Mouse (Mus musculus) left cerebral cortex, adult 2 months (tissue): ENCODE data around the gene Ubash3b. TPM values are rescaled to one million over a fixed set of nuclear protein-coding genes. Genes with fewer than 3 reads are reported as not detected.

Source experiments
- DNase-seq, 2 experiments: peaks; one replicate each; pipeline ENCODE4 v3.0.0; 2021 to 2022; ENCODE audit warnings: low spot score in 2 of 2, mixed read lengths in 1 of 2; ENCODE audit errors: extremely low spot score in 1 of 2
- H3K27ac ChIP-seq: fragments of 200-600 bp; 2 replicates; pipeline ENCODE4 v1.8.1; 2022
- H3K4me3 ChIP-seq: fragments of 200-600 bp; 2 replicates; pipeline ENCODE4 v1.8.1; 2022
- CTCF ChIP-seq: fragments of 200-600 bp; IDR thresholded peaks from 2 replicates; pipeline ENCODE4 v1.8.1; 2022; ENCODE audit warnings: antibody characterized with exemption, mild to moderate bottlenecking, moderate library complexity
- intact Hi-C: fragments of 180-260 bp; cut with DNase I; formaldehyde crosslinking; loops from one replicate; pipeline ENCODE4 v1.15.1; 2025
- total RNA-seq, 2 experiments: library from RNA; stranded (reverse); gene quantifications; 2 replicates each; pipeline ENCODE4 v1.2.3; 2021

Gene Ubash3b
- total RNA-seq, 2 experiments from 2014 or later, result 23.5 to 26.7 TPM

- peak in 1 of 2 experiments; percentile 33 for DNase-seq
- Histone ChIP-seq H3K27ac (no peak overlapping the region; the same call in 1 of the 2 replicates), H3K4me3 (no peak overlapping the region)
- intact Hi-C loops, result no loop called here
- no peak; the same call in none of the 2 replicates for TF ChIP-seq CTCF
Measured at GRCm38 (mm10) chr9:41148600-41148999, 12.9 kb downstream of the Ubash3b start.

- no peak for DNase-seq
- TF ChIP-seq CTCF, result no peak
- no peak overlapping the region for H3K27ac ChIP-seq
Measured at GRCm38 (mm10) chr9:41147203-41147842, 14.2 kb downstream of the Ubash3b start.

GRCm38 (mm10) chr9:41143825-41144224, 17.7 kb downstream of the Ubash3b start:
- DNase-seq, result no peak
- Histone ChIP-seq H3K27ac (no peak overlapping the region), H3K4me3 (no peak overlapping the region)
- intact Hi-C loops, result no loop called here
- no peak for TF ChIP-seq CTCF

More at GRCm38 (mm10) chr9:41147203-41147842, 14.2 kb downstream of the Ubash3b start:
- intact Hi-C loops, result no loop called here
- no peak overlapping the region for H3K4me3 ChIP-seq

- H3K4me3 ChIP-seq, result no peak overlapping the region
- H3K27ac ChIP-seq, result no peak overlapping the region
- no peak for TF ChIP-seq CTCF
- DNase-seq, result no peak
- intact Hi-C loops, result no loop called here
Measured at GRCm38 (mm10) chr9:41143115-41143514, 18.4 kb downstream of the Ubash3b start.

- no peak for TF ChIP-seq CTCF
- H3K27ac ChIP-seq, result no peak overlapping the region
- intact Hi-C loops, result no loop called here
- DNase-seq, result no peak
- H3K4me3 ChIP-seq, result no peak overlapping the region
Measured at GRCm38 (mm10) chr9:41141026-41141425, 20.5 kb downstream of the Ubash3b start.

GRCm38 (mm10) chr9:41138987-41139808, 22.3 kb downstream of the Ubash3b start:
- TF ChIP-seq CTCF, result no peak
- H3K27ac ChIP-seq, result no peak overlapping the region
- no peak for DNase-seq
- H3K4me3 ChIP-seq, result no peak overlapping the region
- intact Hi-C loops, result no loop called here

GRCm38 (mm10) chr9:41136691-41137467, 24.6 kb downstream of the Ubash3b start:
- no peak overlapping the region for H3K27ac ChIP-seq
- no peak for TF ChIP-seq CTCF
- DNase-seq, result no peak
- intact Hi-C loops, result no loop called here
- H3K4me3 ChIP-seq, result no peak overlapping the region

- intact Hi-C loops, result no loop called here
- TF ChIP-seq CTCF, result no peak
- no peak overlapping the region for H3K4me3 ChIP-seq
- H3K27ac ChIP-seq, result no peak overlapping the region
- no peak for DNase-seq
Measured at GRCm38 (mm10) chr9:41136273-41136672, 25.2 kb downstream of the Ubash3b start.

GRCm38 (mm10) chr9:41134907-41135306, 26.6 kb downstream of the Ubash3b start:
- no peak for TF ChIP-seq CTCF
- H3K4me3 ChIP-seq, result no peak overlapping the region
- DNase-seq, result no peak
- intact Hi-C loops, result no loop called here
- H3K27ac ChIP-seq, result no peak overlapping the region; the same call in 1 of the 2 replicates

- TF ChIP-seq CTCF, result no peak
- no peak overlapping the region for H3K27ac ChIP-seq
- intact Hi-C loops, result no loop called here
- no peak for DNase-seq
- no peak overlapping the region for H3K4me3 ChIP-seq
Measured at GRCm38 (mm10) chr9:41130563-41130962, 30.9 kb downstream of the Ubash3b start.

GRCm38 (mm10) chr9:41129802-41130480, 31.6 kb downstream of the Ubash3b start:
- TF ChIP-seq CTCF, result no peak
- Histone ChIP-seq H3K27ac (no peak overlapping the region), H3K4me3 (no peak overlapping the region)
- DNase-seq, result no peak
- intact Hi-C loops, result no loop called here
